Mouse (Mus musculus) kidney, embryonic 16.5 days (tissue): ENCODE measurements at regions not wholly inside any gene's neighbourhood (a gene's known extent, or its start where the extent isn't known, plus 50 kb on each side); places are given as distances from the start of the nearest gene placed in this dataset.
"Not testable (repeated sequence)": the region's sequence is repeated elsewhere in the genome, so short reads cannot be mapped to it uniquely, and the experiment has no call there.

Source experiments
- ATAC-seq: fragments of 200-750 bp; cut with Nextera tagmentation; 2 replicates; pipeline ENCODE4 v1.8.0; 2017; ENCODE audit warnings: moderate TSS enrichment; ENCODE audit not compliant: low FRiP score, low TSS enrichment
- H3K27ac ChIP-seq: fragments of 300-500 bp; sonication (generic); 2 replicates; pipeline ENCODE4 v1.5.1; 2014; ENCODE audit warnings: low read length
- H3K27me3 ChIP-seq: fragments of 300-500 bp; sonication (generic); 2 replicates; pipeline ENCODE4 v1.6.1; 2014; ENCODE audit warnings: low read length, control low read depth, mixed read lengths; ENCODE audit not compliant: insufficient read depth
- H3K36me3 ChIP-seq: fragments of 300-500 bp; sonication (generic); 2 replicates; pipeline ENCODE4 v1.6.1; 2014; ENCODE audit warnings: low read length, control low read depth, mixed read lengths; ENCODE audit not compliant: insufficient read depth
- H3K4me1 ChIP-seq: fragments of 300-500 bp; sonication (generic); 2 replicates; pipeline ENCODE4 v1.6.1; 2014; ENCODE audit warnings: low read length, control low read depth, mixed read lengths; ENCODE audit not compliant: insufficient read depth
- H3K4me2 ChIP-seq: fragments of 300-500 bp; sonication (generic); replicated peaks from 2 replicates; pipeline ENCODE4 v1.6.1; 2014; ENCODE audit warnings: low read depth, low read length
- H3K4me3 ChIP-seq: fragments of 300-500 bp; sonication (generic); 2 replicates; pipeline ENCODE4 v1.5.1; 2014; ENCODE audit warnings: mild to moderate bottlenecking, low read length
- H3K9ac ChIP-seq: fragments of 300-500 bp; sonication (generic); replicated peaks from 2 replicates; pipeline ENCODE4 v1.6.1; 2014; ENCODE audit warnings: low read length
- H3K9me3 ChIP-seq: fragments of 300-500 bp; sonication (generic); 2 replicates; pipeline ENCODE4 v1.6.1; 2016; ENCODE audit warnings: low read length, control low read depth
- WGBS: fragments of 180-500 bp; shearing (Covaris S2); extraction: QIAGEN DNeasy Blood & Tissue Kit; methylation state at CpG from one replicate; pipeline ENCODE4 v1.1.7; 2014; 5-methylcytosine and 5-hydroxymethylcytosine counted together

- no peaks in the 10 kb centered on the region for H3K27me3 ChIP-seq
- no peaks in the 10 kb centered on the region for H3K4me1 ChIP-seq
- no peak for ATAC-seq
- no peak overlapping the region for H3K27ac ChIP-seq
- H3K36me3 ChIP-seq, result no peaks in the 10 kb centered on the region
- H3K4me3 ChIP-seq, result no peak overlapping the region
- H3K4me2 ChIP-seq, result no peak overlapping the region
- no peak overlapping the region for H3K9ac ChIP-seq
- no peaks in the 10 kb centered on the region for H3K9me3 ChIP-seq
- 74% methylated on average over 7 of the region's 7 CpGs for WGBS
These were observed 872.3 kb downstream of the Nxph1 start for GRCm38 (mm10) chr6:9820311-9821243.

GRCm38 (mm10) chr6:9834884-9835476, 886.7 kb downstream of the Nxph1 start:
- Histone ChIP-seq H3K4me1 (no peaks in the 10 kb centered on the region), H3K36me3 (no peaks in the 10 kb centered on the region), H3K27ac (no peak overlapping the region), H3K9ac (no peak overlapping the region), H3K4me2 (no peak overlapping the region), H3K9me3 (no peaks in the 10 kb centered on the region), H3K27me3 (no peaks in the 10 kb centered on the region), H3K4me3 (no peak overlapping the region)
- WGBS, result 21% methylated on average over 5 of the region's 5 CpGs
- ATAC-seq, result peak; percentile 78; the same call in 1 of the 2 replicates

GRCm38 (mm10) chr6:9842391-9842790, 894.2 kb downstream of the Nxph1 start:
- Histone ChIP-seq H3K27ac (no peak overlapping the region), H3K4me1 (no peaks in the 10 kb centered on the region), H3K4me3 (no peak overlapping the region), H3K9me3 (no peaks in the 10 kb centered on the region), H3K36me3 (no peaks in the 10 kb centered on the region), H3K9ac (no peak overlapping the region), H3K4me2 (no peak overlapping the region), H3K27me3 (no peaks in the 10 kb centered on the region)
- ATAC-seq, result no peak
- 81% methylated on average over 2 of the region's 2 CpGs for whole genome bisulfite sequencing

- not testable (repeated sequence) for H3K9ac ChIP-seq, H3K27ac ChIP-seq, H3K27me3 ChIP-seq, H3K4me2 ChIP-seq, H3K4me3 ChIP-seq, H3K9me3 ChIP-seq, H3K4me1 ChIP-seq, H3K36me3 ChIP-seq
- peak; percentile 100 for ATAC-seq
- WGBS, result 82% methylated on average over 8 of the region's 8 CpGs
These were observed 941.6 kb downstream of the Nxph1 start for GRCm38 (mm10) chr6:9889853-9890252.
